Mouse (Mus musculus) liver, embryonic 14.5 days (tissue): ENCODE results near the gene Ccnc. TPM values are rescaled to one million over a fixed set of nuclear protein-coding genes. Genes with fewer than 3 reads are reported as not detected.
"Not testable (repeated sequence)": the region's sequence is repeated elsewhere in the genome, so short reads cannot be mapped to it uniquely, and the experiment has no call there.

Experiments
- ATAC-seq: fragments of 200-750 bp; cut with Nextera tagmentation; 2 replicates; pipeline ENCODE4 v1.8.0; 2017; ENCODE audit warnings: moderate number of reproducible peaks, mild to moderate bottlenecking, moderate library complexity; ENCODE audit not compliant: insufficient read depth
- DNase-seq, 3 experiments: peaks; one replicate each; pipeline ENCODE4 v3.0.0-alpha.2; 2012 to 2013; ENCODE audit warnings: low read depth in 3 of 3, low spot score in 3 of 3
- H3K27ac ChIP-seq: fragments of 300-500 bp; sonication (generic); 2 replicates; pipeline ENCODE4 v1.5.1; 2014; ENCODE audit warnings: moderate library complexity, mild to moderate bottlenecking, control low read depth, inconsistent platforms
- H3K27me3 ChIP-seq: fragments of 300-500 bp; sonication (generic); 2 replicates; pipeline ENCODE4 v1.6.1; 2014; ENCODE audit warnings: mild to moderate bottlenecking, low read length, moderate library complexity; ENCODE audit not compliant: control insufficient read depth, insufficient read depth
- H3K36me3 ChIP-seq: fragments of 300-500 bp; sonication (generic); replicated peaks from 2 replicates; pipeline ENCODE4 v1.6.1; 2014; ENCODE audit warnings: low read depth; ENCODE audit not compliant: control insufficient read depth, insufficient read depth
- H3K4me1 ChIP-seq, 2 experiments: fragments of 200-500 bp in 1 of 2; fragments of 300-500 bp in 1 of 2; sonication (generic) in 1 of 2; replicated peaks; 2 replicates each; pipeline ENCODE4 v1.6.1; 2012 to 2014; ENCODE audit warnings: antibody characterized with exemption in 1 of 2, inconsistent platforms in 1 of 2, low read length in 1 of 2; ENCODE audit not compliant: control insufficient read depth in 2 of 2, insufficient read depth in 2 of 2
- H3K4me2 ChIP-seq: fragments of 300-500 bp; sonication (generic); 2 replicates; pipeline ENCODE4 v1.6.1; 2014; ENCODE audit warnings: low read depth, mild to moderate bottlenecking, control low read depth, moderate library complexity
- H3K4me3 ChIP-seq, 2 experiments: fragments of 200-500 bp in 1 of 2; fragments of 300-500 bp in 1 of 2; sonication (generic) in 1 of 2; 2 replicates each; pipeline ENCODE4 v1.5.1; 2012 to 2014; ENCODE audit warnings: low read depth in 2 of 2, low read length in 2 of 2, mild to moderate bottlenecking in 2 of 2, control low read depth in 1 of 2, inconsistent platforms in 1 of 2, moderate library complexity in 1 of 2; ENCODE audit not compliant: insufficient read depth in 1 of 2
- H3K9ac ChIP-seq: fragments of 300-500 bp; sonication (generic); replicated peaks from 2 replicates; pipeline ENCODE4 v1.6.1; 2014; ENCODE audit warnings: mild to moderate bottlenecking, control low read depth, moderate library complexity
- H3K9me3 ChIP-seq: fragments of 300-500 bp; sonication (generic); 2 replicates; pipeline ENCODE4 v1.6.1; 2016; ENCODE audit warnings: low read length, mixed read lengths; ENCODE audit not compliant: control insufficient read depth
- CTCF ChIP-seq: IDR thresholded peaks from 2 replicates; pipeline ENCODE4 v1.5.1; 2016; ENCODE audit warnings: antibody characterized with exemption, low read depth, control low read depth
- EP300 ChIP-seq: IDR thresholded peaks from 2 replicates; pipeline ENCODE4 v1.6.1; 2016; ENCODE audit warnings: antibody characterized with exemption, low read depth
- WGBS: fragments of 180-500 bp; shearing (Covaris S2); extraction: QIAGEN DNeasy Blood & Tissue Kit; methylation state at CpG from one replicate; pipeline ENCODE4 v1.1.7; 2014; ENCODE audit not compliant: insufficient replicate concordance; 5-methylcytosine and 5-hydroxymethylcytosine counted together
- polyA plus RNA-seq, 2 experiments: library from polyadenylated mRNA; depleted of rRNA in 1 of 2; stranded (reverse) in 1 of 2; unstranded in 1 of 2; fragments of >200 nt; fragmentation: Nextera tagmentation in 1 of 2; extraction: Ambion mirVana in 1 of 2; gene quantifications; 2 replicates each; pipeline versions ENCODE4 v1.2.1 to v1.2.3; 2012 to 2014

The Ccnc gene
- polyA plus RNA-seq, 2 experiments, result 6.4 to 25.3 TPM

DNA sequence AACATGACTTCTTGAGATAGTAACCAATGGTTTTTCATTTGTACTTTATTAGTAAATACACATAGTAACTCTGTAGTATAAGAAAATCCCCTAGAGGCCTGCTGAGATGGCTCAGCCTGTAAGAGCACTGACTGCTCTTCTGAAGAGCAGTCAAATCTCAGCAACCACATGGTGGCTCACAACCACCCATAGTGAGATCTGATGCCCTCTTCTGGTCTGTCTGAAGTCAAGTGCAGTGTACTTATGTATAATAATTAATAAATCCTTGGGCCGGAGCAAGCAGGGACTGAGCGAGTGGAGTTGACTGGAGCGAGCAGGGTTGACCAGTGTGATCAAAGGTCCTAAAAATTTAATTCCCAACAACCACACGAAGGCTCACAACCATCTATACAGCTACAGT lies 11.7 kb downstream of the Ccnc start:
- no peak overlapping the region for H3K9ac ChIP-seq
- no peaks in the 10 kb centered on the region for H3K4me1 ChIP-seq
- H3K36me3 ChIP-seq, result peaks cover 3% of the 10 kb centered on the region
- no peaks in the 10 kb centered on the region for H3K9me3 ChIP-seq
- H3K27me3 ChIP-seq, result no peaks in the 10 kb centered on the region
- whole genome bisulfite sequencing, result 73% methylated on average over 4 of the region's 4 CpGs
- no peak overlapping the region for H3K4me3 ChIP-seq
- TF ChIP-seq EP300, result no peak
- TF ChIP-seq CTCF, result peak; percentile 44
- H3K4me2 ChIP-seq, result no peak overlapping the region
- H3K27ac ChIP-seq, result no peak overlapping the region
- 0 out of 2 replicates have a peak, but pooled peaks have one; percentile 21 for ATAC-seq
- no peak for DNase-seq

DNA sequence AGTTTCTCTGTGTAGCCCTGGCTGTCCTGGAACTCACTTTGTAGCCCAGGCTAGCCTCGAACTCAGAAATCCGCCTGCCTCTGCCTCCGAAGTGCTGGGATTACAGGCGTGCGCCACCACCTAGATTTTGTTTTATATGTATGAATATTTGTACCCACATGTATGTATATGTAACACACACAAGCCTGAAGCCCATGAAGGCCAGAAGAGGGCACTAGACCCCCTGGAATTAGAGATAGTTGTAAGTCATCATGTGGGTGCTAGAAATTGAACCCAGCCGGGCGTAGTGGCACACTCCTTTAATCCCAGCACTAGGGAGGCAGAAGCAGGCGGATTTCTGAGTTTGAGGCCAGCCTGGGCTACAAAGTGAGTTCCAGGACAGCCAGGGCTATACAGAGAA lies 16.6 kb downstream of the Ccnc start:
- H3K4me1 ChIP-seq, ATAC-seq, H3K4me3 ChIP-seq, H3K4me2 ChIP-seq, H3K9me3 ChIP-seq, H3K36me3 ChIP-seq, H3K9ac ChIP-seq, DNase-seq, H3K27me3 ChIP-seq, H3K27ac ChIP-seq: not testable (repeated sequence)
- peak; percentile 38 for TF ChIP-seq CTCF
- WGBS, result 77% methylated on average over 8 of the region's 8 CpGs

DNA sequence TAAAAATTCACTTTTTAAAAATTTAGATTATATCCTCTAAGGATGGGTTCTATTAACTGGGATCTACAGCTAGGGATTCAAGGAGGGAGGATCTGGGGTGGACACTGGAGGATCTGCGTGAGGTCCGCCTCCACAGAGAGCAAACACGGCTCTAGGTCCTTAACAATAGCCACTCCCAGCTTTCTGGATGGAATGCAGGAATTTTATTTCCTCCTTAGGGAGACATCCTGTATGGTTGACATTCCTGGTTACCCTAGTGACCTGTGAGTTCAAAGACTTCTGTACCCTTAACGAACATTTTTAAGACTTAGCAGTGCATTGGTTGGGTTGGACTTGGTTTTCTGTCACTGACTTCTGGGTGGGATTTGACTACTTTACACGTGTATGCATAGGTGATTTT lies 18.2 kb downstream of the Ccnc start:
- Histone ChIP-seq H3K36me3 (no peaks in the 10 kb centered on the region), H3K27me3 (no peaks in the 10 kb centered on the region), H3K9ac (no peak overlapping the region), H3K4me2 (no peak overlapping the region), H3K4me1 (no peaks in the 10 kb centered on the region), H3K9me3 (no peaks in the 10 kb centered on the region), H3K27ac (no peak overlapping the region), H3K4me3 (no peak overlapping the region)
- no peak for TF ChIP-seq CTCF
- TF ChIP-seq EP300, result no peak
- 76% methylated on average over 5 of the region's 5 CpGs for WGBS
- DNase-seq (no peak), ATAC-seq (no peak)

DNA sequence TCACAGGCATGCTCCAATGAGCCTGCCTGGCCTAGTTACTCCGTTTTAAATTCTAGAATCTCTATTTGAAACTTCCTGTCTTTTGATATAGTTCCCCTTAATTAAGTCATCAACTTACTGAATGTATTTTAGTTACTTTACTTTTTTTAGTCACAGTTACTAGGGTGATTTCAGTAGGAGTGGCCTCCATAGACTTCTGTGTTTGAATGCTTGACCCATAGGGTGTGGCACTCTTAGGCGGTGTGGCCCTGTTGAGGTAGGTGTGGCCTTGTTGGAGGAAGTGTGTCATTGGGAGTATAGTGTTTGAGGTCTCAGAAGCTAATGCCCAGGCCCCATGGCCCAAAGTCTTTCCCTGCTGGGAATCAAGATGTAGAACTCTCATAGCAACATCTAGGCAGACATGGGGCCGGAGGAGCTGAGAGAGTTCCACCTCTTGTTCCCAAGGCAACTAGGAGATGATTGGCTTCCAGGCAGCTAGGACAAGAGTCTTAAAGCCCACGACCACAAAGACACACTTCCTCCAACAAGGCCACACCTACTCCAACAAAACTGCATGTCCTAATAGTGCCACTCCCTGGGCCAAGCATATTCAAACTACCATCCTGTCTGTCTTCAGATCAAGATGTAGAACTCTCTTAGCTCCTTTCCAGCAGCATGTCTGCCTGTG lies 27.8 kb downstream of the Ccnc start:
- peak; percentile 82 for ATAC-seq
- WGBS, result 31% methylated on average over 4 of the region's 4 CpGs

DNA sequence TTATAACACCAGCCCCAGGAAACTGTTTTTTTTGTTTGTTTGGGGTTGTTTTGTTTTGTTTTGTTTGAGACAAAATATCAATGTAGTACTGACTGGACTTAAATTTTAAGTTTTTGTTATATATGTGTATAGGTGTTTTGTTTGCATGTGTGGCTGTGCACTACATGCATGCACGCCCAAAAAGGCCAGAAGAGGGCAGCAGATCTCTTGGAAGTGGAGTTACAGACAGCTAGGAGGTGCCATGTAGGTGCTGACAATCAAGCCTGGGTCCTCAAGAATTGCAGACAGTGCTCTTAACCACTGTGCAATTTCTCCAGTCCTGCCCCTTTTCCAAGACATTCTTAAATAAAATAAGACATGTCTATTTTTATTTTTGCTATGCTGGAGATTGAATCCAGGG lies 31.4 kb downstream of the Ccnc start:
- no peaks in the 10 kb centered on the region for H3K9me3 ChIP-seq
- WGBS, result 33% methylated on average over 1 of the region's 1 CpGs
- no peak for TF ChIP-seq EP300
- TF ChIP-seq CTCF, result peak; percentile 57
- no peak overlapping the region for H3K27ac ChIP-seq
- no peak overlapping the region for H3K4me3 ChIP-seq
- no peak overlapping the region for H3K9ac ChIP-seq
- DNase-seq, result no peak
- H3K27me3 ChIP-seq, result no peaks in the 10 kb centered on the region
- H3K4me1 ChIP-seq, result peaks cover 5 to 8% of the 10 kb centered on the region in 2 experiments
- no peak overlapping the region for H3K4me2 ChIP-seq
- H3K36me3 ChIP-seq, result peaks cover 3% of the 10 kb centered on the region
- ATAC-seq, result no peak

More for the DNA sequence above, 27.8 kb downstream of the Ccnc start:
- no peaks in the 10 kb centered on the region for H3K9me3 ChIP-seq
- no peak overlapping the region for H3K4me2 ChIP-seq
- no peak overlapping the region for H3K27ac ChIP-seq
- H3K4me3 ChIP-seq, result no peak overlapping the region
- H3K9ac ChIP-seq, result no peak overlapping the region
- H3K4me1 ChIP-seq, result peaks cover 5 to 7% of the 10 kb centered on the region in 2 experiments
- TF ChIP-seq CTCF, result no peak
- no peak for TF ChIP-seq EP300
- DNase-seq, result peak in 1 of 3 experiments; percentile 45
- peaks cover 3% of the 10 kb centered on the region for H3K36me3 ChIP-seq
- H3K27me3 ChIP-seq, result no peaks in the 10 kb centered on the region
